Mouse (Mus musculus): ENCODE measurements around the gene S1pr5. TPM values are rescaled to one million over a fixed set of nuclear protein-coding genes. Genes with fewer than 3 reads are reported as not detected.

The S1pr5 gene
- polyA plus RNA-seq, 1 experiment from 2014 or later, result 5.0 TPM

- Histone ChIP-seq H3K4me3 (ENCODE audit: low read depth, low read length) (peak overlapping the region; percentile 65), H3K4me2 (ENCODE audit: low read depth, low read length) (peak overlapping the region; percentile 84), H3K9me3 (ENCODE audit: control insufficient read depth, low read length) (no peaks in the 10 kb centered on the region), H3K9ac (replicated peaks; ENCODE audit: low read depth, low read length) (peak overlapping the region; percentile 60; the same call in 1 of the 2 replicates), H3K36me3 (ENCODE audit: control insufficient read depth, insufficient read depth, low read length) (peaks cover 16% of the 10 kb centered on the region; the same call in 1 of the 2 replicates), H3K27me3 (ENCODE audit: control insufficient read depth, insufficient read depth, low read length) (no peaks in the 10 kb centered on the region), H3K4me1 (ENCODE audit: control insufficient read depth, insufficient read depth, low read length) (peaks cover 26% of the 10 kb centered on the region), H3K27ac (ENCODE audit: low read depth, low read length) (no peak overlapping the region; the same call in 1 of the 2 replicates)
- 63% methylated on average over 3 of the region's 3 CpGs for WGBS
- no peak for ATAC-seq (ENCODE audit: low read depth)
Observed at GRCm38 (mm10) chr9:21286753-21287152, 38.5 kb upstream of the S1pr5 start.

GRCm38 (mm10) chr9:21283994-21284393 lies 35.8 kb upstream of the S1pr5 start:
- H3K36me3 ChIP-seq (ENCODE audit: control insufficient read depth, insufficient read depth, low read length), result peaks cover 37% of the 10 kb centered on the region
- 92% methylated on average over 3 of the region's 3 CpGs for WGBS
- no peak overlapping the region for H3K27ac ChIP-seq (ENCODE audit: low read depth, low read length)
- H3K9ac ChIP-seq (replicated peaks; ENCODE audit: low read depth, low read length), result no peak overlapping the region
- no peaks in the 10 kb centered on the region for H3K9me3 ChIP-seq (ENCODE audit: control insufficient read depth, low read length)
- ATAC-seq (ENCODE audit: low read depth), result no peak
- H3K4me1 ChIP-seq (ENCODE audit: control insufficient read depth, insufficient read depth, low read length), result peaks cover 17% of the 10 kb centered on the region
- no peaks in the 10 kb centered on the region for H3K27me3 ChIP-seq (ENCODE audit: control insufficient read depth, insufficient read depth, low read length)
- H3K4me2 ChIP-seq (ENCODE audit: low read depth, low read length), result no peak overlapping the region
- no peak overlapping the region for H3K4me3 ChIP-seq (ENCODE audit: low read depth, low read length)

- no peaks in the 10 kb centered on the region for H3K9me3 ChIP-seq (ENCODE audit: control insufficient read depth, low read length)
- H3K9ac ChIP-seq (replicated peaks; ENCODE audit: low read depth, low read length), result no peak overlapping the region
- H3K4me1 ChIP-seq (ENCODE audit: control insufficient read depth, insufficient read depth, low read length), result peaks cover 13% of the 10 kb centered on the region
- 92% methylated on average over 5 of the region's 5 CpGs for WGBS
- no peak for ATAC-seq (ENCODE audit: low read depth)
- peaks cover 41% of the 10 kb centered on the region for H3K36me3 ChIP-seq (ENCODE audit: control insufficient read depth, insufficient read depth, low read length)
- no peak overlapping the region for H3K4me3 ChIP-seq (ENCODE audit: low read depth, low read length)
- H3K27ac ChIP-seq (ENCODE audit: low read depth, low read length), result no peak overlapping the region
- H3K27me3 ChIP-seq (ENCODE audit: control insufficient read depth, insufficient read depth, low read length), result no peaks in the 10 kb centered on the region
- no peak overlapping the region for H3K4me2 ChIP-seq (ENCODE audit: low read depth, low read length)
Observed at GRCm38 (mm10) chr9:21283591-21283990, 35.3 kb upstream of the S1pr5 start.

- H3K27ac ChIP-seq (ENCODE audit: low read depth, low read length), result no peak overlapping the region
- no peak overlapping the region for H3K4me3 ChIP-seq (ENCODE audit: low read depth, low read length)
- no peak overlapping the region for H3K9ac ChIP-seq (replicated peaks; ENCODE audit: low read depth, low read length)
- no peaks in the 10 kb centered on the region for H3K27me3 ChIP-seq (ENCODE audit: control insufficient read depth, insufficient read depth, low read length)
- no peaks in the 10 kb centered on the region for H3K9me3 ChIP-seq (ENCODE audit: control insufficient read depth, low read length)
- H3K4me2 ChIP-seq (ENCODE audit: low read depth, low read length), result no peak overlapping the region
- ATAC-seq (ENCODE audit: low read depth), result no peak
- WGBS, result 97% methylated on average over 5 of the region's 5 CpGs
- peaks cover 78% of the 10 kb centered on the region for H3K36me3 ChIP-seq (ENCODE audit: control insufficient read depth, insufficient read depth, low read length)
- H3K4me1 ChIP-seq (ENCODE audit: control insufficient read depth, insufficient read depth, low read length), result no peaks in the 10 kb centered on the region
Observed at GRCm38 (mm10) chr9:21277776-21278175, 29.5 kb upstream of the S1pr5 start.

- no peaks in the 10 kb centered on the region for H3K9me3 ChIP-seq (ENCODE audit: control insufficient read depth, low read length)
- no peak for ATAC-seq (ENCODE audit: low read depth)
- 93% methylated on average over 8 of the region's 8 CpGs for WGBS
Observed at GRCm38 (mm10) chr9:21276307-21276706, 28.1 kb upstream of the S1pr5 start.

GRCm38 (mm10) chr9:21275727-21276126 lies 27.5 kb upstream of the S1pr5 start:
- Histone ChIP-seq H3K4me2 (ENCODE audit: low read depth, low read length) (no peak overlapping the region), H3K4me3 (ENCODE audit: low read depth, low read length) (no peak overlapping the region), H3K9ac (replicated peaks; ENCODE audit: low read depth, low read length) (no peak overlapping the region), H3K4me1 (ENCODE audit: control insufficient read depth, insufficient read depth, low read length) (no peaks in the 10 kb centered on the region), H3K36me3 (ENCODE audit: control insufficient read depth, insufficient read depth, low read length) (peaks cover 90% of the 10 kb centered on the region), H3K27ac (ENCODE audit: low read depth, low read length) (no peak overlapping the region), H3K9me3 (ENCODE audit: control insufficient read depth, low read length) (no peaks in the 10 kb centered on the region), H3K27me3 (ENCODE audit: control insufficient read depth, insufficient read depth, low read length) (no peaks in the 10 kb centered on the region)
- WGBS, result 91% methylated on average over 12 of the region's 12 CpGs
- ATAC-seq (ENCODE audit: low read depth), result no peak

More at GRCm38 (mm10) chr9:21276307-21276706, 28.1 kb upstream of the S1pr5 start:
- H3K4me1 ChIP-seq (ENCODE audit: control insufficient read depth, insufficient read depth, low read length), result no peaks in the 10 kb centered on the region
- H3K9ac ChIP-seq (replicated peaks; ENCODE audit: low read depth, low read length), result no peak overlapping the region
- no peak overlapping the region for H3K4me2 ChIP-seq (ENCODE audit: low read depth, low read length)
- no peak overlapping the region for H3K27ac ChIP-seq (ENCODE audit: low read depth, low read length)
- H3K36me3 ChIP-seq (ENCODE audit: control insufficient read depth, insufficient read depth, low read length), result peaks cover 89% of the 10 kb centered on the region
- no peak overlapping the region for H3K4me3 ChIP-seq (ENCODE audit: low read depth, low read length)
- H3K27me3 ChIP-seq (ENCODE audit: control insufficient read depth, insufficient read depth, low read length), result no peaks in the 10 kb centered on the region

- Histone ChIP-seq H3K27ac (ENCODE audit: low read depth, low read length) (no peak overlapping the region), H3K9ac (replicated peaks; ENCODE audit: low read depth, low read length) (no peak overlapping the region), H3K4me3 (ENCODE audit: low read depth, low read length) (no peak overlapping the region), H3K4me1 (ENCODE audit: control insufficient read depth, insufficient read depth, low read length) (no peaks in the 10 kb centered on the region), H3K4me2 (ENCODE audit: low read depth, low read length) (no peak overlapping the region), H3K9me3 (ENCODE audit: control insufficient read depth, low read length) (no peaks in the 10 kb centered on the region), H3K27me3 (ENCODE audit: control insufficient read depth, insufficient read depth, low read length) (no peaks in the 10 kb centered on the region), H3K36me3 (ENCODE audit: control insufficient read depth, insufficient read depth, low read length) (peaks cover 93% of the 10 kb centered on the region)
- WGBS, result 92% methylated on average over 7 of the region's 7 CpGs
- no peak for ATAC-seq (ENCODE audit: low read depth)
Observed at GRCm38 (mm10) chr9:21275013-21275710, 26.9 kb upstream of the S1pr5 start.

- H3K36me3 ChIP-seq (ENCODE audit: control insufficient read depth, insufficient read depth, low read length), result peaks cover 90% of the 10 kb centered on the region
- no peak overlapping the region for H3K4me2 ChIP-seq (ENCODE audit: low read depth, low read length)
- no peak overlapping the region for H3K9ac ChIP-seq (replicated peaks; ENCODE audit: low read depth, low read length)
- H3K9me3 ChIP-seq (ENCODE audit: control insufficient read depth, low read length), result no peaks in the 10 kb centered on the region
- no peak for ATAC-seq (ENCODE audit: low read depth)
- no peak overlapping the region for H3K27ac ChIP-seq (ENCODE audit: low read depth, low read length)
- 94% methylated on average over 3 of the region's 3 CpGs for WGBS
- H3K4me3 ChIP-seq (ENCODE audit: low read depth, low read length), result no peak overlapping the region
- no peaks in the 10 kb centered on the region for H3K4me1 ChIP-seq (ENCODE audit: control insufficient read depth, insufficient read depth, low read length)
- H3K27me3 ChIP-seq (ENCODE audit: control insufficient read depth, insufficient read depth, low read length), result no peaks in the 10 kb centered on the region
Observed at GRCm38 (mm10) chr9:21274336-21274735, 26.1 kb upstream of the S1pr5 start.

GRCm38 (mm10) chr9:21273520-21274228 lies 25.4 kb upstream of the S1pr5 start:
- Histone ChIP-seq H3K4me2 (ENCODE audit: low read depth, low read length) (no peak overlapping the region), H3K4me3 (ENCODE audit: low read depth, low read length) (no peak overlapping the region), H3K36me3 (ENCODE audit: control insufficient read depth, insufficient read depth, low read length) (peaks cover 87% of the 10 kb centered on the region), H3K9me3 (ENCODE audit: control insufficient read depth, low read length) (no peaks in the 10 kb centered on the region), H3K27ac (ENCODE audit: low read depth, low read length) (no peak overlapping the region), H3K9ac (replicated peaks; ENCODE audit: low read depth, low read length) (no peak overlapping the region), H3K27me3 (ENCODE audit: control insufficient read depth, insufficient read depth, low read length) (no peaks in the 10 kb centered on the region), H3K4me1 (ENCODE audit: control insufficient read depth, insufficient read depth, low read length) (no peaks in the 10 kb centered on the region)
- no peak for ATAC-seq (ENCODE audit: low read depth)
- WGBS, result 82% methylated on average over 7 of the region's 7 CpGs

Data from neural tube, embryonic 14.5 days (tissue).